Mouse (Mus musculus): ENCODE measurements around the gene Dok4. TPM values are rescaled to one million over a fixed set of nuclear protein-coding genes. Genes with fewer than 3 reads are reported as not detected.

Gene Dok4
- polyA plus RNA-seq, 1 experiment from 2014 or later, result 103 TPM

Other genes starting within 250 kb of the Dok4 start
- 219 and 224 TPM in 2 replicates for gene Arl2bp, start 209.7 kb downstream of the Dok4 start, polyA plus RNA-seq (2015; fragmentation: Nextera tagmentation; extraction: Ambion mirVana)
- gene Pllp, start 180.1 kb downstream of the Dok4 start, polyA plus RNA-seq (2015; fragmentation: Nextera tagmentation; extraction: Ambion mirVana), result 1.0 and 2.1 TPM in 2 replicates
- gene Ccl22, start 130.7 kb downstream of the Dok4 start, polyA plus RNA-seq (2015; fragmentation: Nextera tagmentation; extraction: Ambion mirVana), result not detected in 2 replicates
- 17.8 and 17.9 TPM in 2 replicates for gene Cx3cl1, start 104.3 kb downstream of the Dok4 start, polyA plus RNA-seq (2015; fragmentation: Nextera tagmentation; extraction: Ambion mirVana)
- not detected in 2 replicates for gene Ccl17, start 65.9 kb downstream of the Dok4 start, polyA plus RNA-seq (2015; fragmentation: Nextera tagmentation; extraction: Ambion mirVana)
- 57.7 and 64.4 TPM in 2 replicates for gene Coq9, start 38.0 kb downstream of the Dok4 start, polyA plus RNA-seq (2015; fragmentation: Nextera tagmentation; extraction: Ambion mirVana)
- 178 and 204 TPM in 2 replicates for gene Ciapin1, start 38.0 kb downstream of the Dok4 start, polyA plus RNA-seq (2015; fragmentation: Nextera tagmentation; extraction: Ambion mirVana)
- gene Polr2c, start 18.9 kb downstream of the Dok4 start, polyA plus RNA-seq (2015; fragmentation: Nextera tagmentation; extraction: Ambion mirVana), result 116 and 125 TPM in 2 replicates
- 8.1 and 10.1 TPM in 2 replicates for gene Ccdc102a, start 41.8 kb upstream of the Dok4 start, polyA plus RNA-seq (2015; fragmentation: Nextera tagmentation; extraction: Ambion mirVana)
- gene Adgrg5, start 47.4 kb upstream of the Dok4 start, polyA plus RNA-seq (2015; fragmentation: Nextera tagmentation; extraction: Ambion mirVana), result 0.07 and 0.48 TPM in 2 replicates
- 160 and 168 TPM in 2 replicates for gene Adgrg1, start 98.4 kb upstream of the Dok4 start, polyA plus RNA-seq (2015; fragmentation: Nextera tagmentation; extraction: Ambion mirVana)
- gene Adgrg3, start 141.4 kb upstream of the Dok4 start, polyA plus RNA-seq (2015; fragmentation: Nextera tagmentation; extraction: Ambion mirVana), result 1.4 and 1.5 TPM in 2 replicates
- gene Drc7, start 178.8 kb upstream of the Dok4 start, polyA plus RNA-seq (2015; fragmentation: Nextera tagmentation; extraction: Ambion mirVana), result 0.18 and 0.26 TPM in 2 replicates
- gene Katnb1, start 204.9 kb upstream of the Dok4 start, polyA plus RNA-seq (2015; fragmentation: Nextera tagmentation; extraction: Ambion mirVana), result 37.9 and 41.4 TPM in 2 replicates

Data from neural tube, embryonic 13.5 days (tissue).